Mouse (Mus musculus) kidney, adult 2 months (tissue): Measurements from ENCODE around the gene Snd1.

Experiments
- CTCF ChIP-seq: fragments of 200-500 bp; conservative IDR thresholded peaks from 2 replicates; pipeline ENCODE4 v1.5.1; 2011; ENCODE audit warnings: low read depth, mild to moderate bottlenecking, control low read depth, low read length, moderate library complexity, mixed read lengths; ENCODE audit not compliant: insufficient read depth, insufficient read length
- POLR2A ChIP-seq: fragments of 200-500 bp; IDR thresholded peaks from one replicate; pipeline ENCODE4 v1.6.1; 2011; ENCODE audit warnings: low read depth, low read length, control low read depth

GRCm38 (mm10) chr6:28603823-28604222 is 128.9 kb downstream of the Snd1 start:
- no peak for TF ChIP-seq POLR2A
- TF ChIP-seq CTCF = no peak
